Mouse (Mus musculus): ENCODE measurements around the gene Mcpt4. TPM values are rescaled to one million over a fixed set of nuclear protein-coding genes. Genes with fewer than 3 reads are reported as not detected.

The Mcpt4 gene
- total RNA-seq, 2 experiments from 2014 or later: 1.2 to 1.9 TPM

Small RNAs within 50 kb of the gene (microRNA-seq; reads per million reads assigned to microRNA genes)
- 0 reads per million in 2 experiments for gene Mir6949 (ENCODE audit: borderline number of aligned reads in 2 of 2)

Other genes starting within 250 kb of the Mcpt4 start
- gene Nfatc4, start 239.2 kb downstream of the Mcpt4 start, total RNA-seq (2021): 1 to 10 TPM; 5.0 to 5.1 TPM
- 10 to 100 TPM in 1 of 2 experiments, 1 to 10 TPM in 1; 9.5 to 10.5 TPM for gene Nynrin, start 208.3 kb downstream of the Mcpt4 start, total RNA-seq (2021)
- gene Cbln3, start 177.9 kb downstream of the Mcpt4 start, total RNA-seq (2021): under 1 TPM in 1 of 2 experiments, not detected in 1; 0.19 TPM
- 10 to 100 TPM; 13.0 to 14.7 TPM for gene Khnyn, start 177.4 kb downstream of the Mcpt4 start, total RNA-seq (2021)
- 100 to 1,000 TPM; 109 to 116 TPM for gene Sdr39u1, start 162.0 kb downstream of the Mcpt4 start, total RNA-seq (2021)
- 1 to 10 TPM; 1.5 to 1.7 TPM for gene Cma1, start 117.6 kb downstream of the Mcpt4 start, total RNA-seq (2021)
- gene Cma2, start 111.3 kb downstream of the Mcpt4 start, total RNA-seq (2021): not detected
- gene Mcpt1, start 44.3 kb downstream of the Mcpt4 start, total RNA-seq (2021): not detected
- gene Mcpt9, start 31.8 kb downstream of the Mcpt4 start, total RNA-seq (2021): not detected
- gene Mcpt2, start 20.3 kb downstream of the Mcpt4 start, total RNA-seq (2021): not detected
- gene Mcpt8, start 23.0 kb upstream of the Mcpt4 start, total RNA-seq (2021): not detected
- not detected for gene Ctsg, start 40.3 kb upstream of the Mcpt4 start, total RNA-seq (2021)
- gene Gzme, start 58.3 kb upstream of the Mcpt4 start, total RNA-seq (2021): not detected
- gene Gzmd, start 70.3 kb upstream of the Mcpt4 start, total RNA-seq (2021): not detected
- not detected for gene Gzmg, start 97.3 kb upstream of the Mcpt4 start, total RNA-seq (2021)
- gene Gzmn, start 112.3 kb upstream of the Mcpt4 start, total RNA-seq (2021): not detected
- not detected for gene Gzmf, start 149.1 kb upstream of the Mcpt4 start, total RNA-seq (2021)
- gene Gzmc, start 172.3 kb upstream of the Mcpt4 start, total RNA-seq (2021): not detected
- gene Gzmb, start 199.9 kb upstream of the Mcpt4 start, total RNA-seq (2021): not detected